Mouse (Mus musculus): Measurements from ENCODE around the gene Emp2. TPM values are rescaled to one million over a fixed set of nuclear protein-coding genes. Genes with fewer than 3 reads are reported as not detected.

Emp2 gene
- polyA plus RNA-seq, 1 experiment, result not detected

DNA sequence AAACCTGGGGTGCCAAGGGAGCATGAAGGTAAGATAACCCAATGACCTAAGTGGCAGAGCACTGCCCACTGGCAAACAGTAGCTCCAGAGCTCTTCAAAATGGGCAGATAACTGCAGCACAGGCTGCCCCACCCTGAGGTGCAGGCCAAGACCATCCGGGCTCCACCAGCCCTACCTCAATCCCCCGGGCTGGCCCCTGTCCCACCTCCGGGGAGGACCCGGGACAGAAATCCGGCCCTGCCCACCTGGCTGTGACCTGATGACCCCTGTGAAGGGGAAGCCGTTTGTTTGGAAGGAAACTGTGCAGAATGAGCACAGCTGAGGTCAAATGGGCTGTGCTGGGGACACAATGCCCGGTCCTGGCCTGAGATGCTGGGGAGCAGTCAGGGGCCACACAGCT, 19.0 kb upstream of the Emp2 start:
- no peak for TF ChIP-seq GATA1 (IDR thresholded peaks at IDR 0.05; ENCODE audit: low read length)

DNA sequence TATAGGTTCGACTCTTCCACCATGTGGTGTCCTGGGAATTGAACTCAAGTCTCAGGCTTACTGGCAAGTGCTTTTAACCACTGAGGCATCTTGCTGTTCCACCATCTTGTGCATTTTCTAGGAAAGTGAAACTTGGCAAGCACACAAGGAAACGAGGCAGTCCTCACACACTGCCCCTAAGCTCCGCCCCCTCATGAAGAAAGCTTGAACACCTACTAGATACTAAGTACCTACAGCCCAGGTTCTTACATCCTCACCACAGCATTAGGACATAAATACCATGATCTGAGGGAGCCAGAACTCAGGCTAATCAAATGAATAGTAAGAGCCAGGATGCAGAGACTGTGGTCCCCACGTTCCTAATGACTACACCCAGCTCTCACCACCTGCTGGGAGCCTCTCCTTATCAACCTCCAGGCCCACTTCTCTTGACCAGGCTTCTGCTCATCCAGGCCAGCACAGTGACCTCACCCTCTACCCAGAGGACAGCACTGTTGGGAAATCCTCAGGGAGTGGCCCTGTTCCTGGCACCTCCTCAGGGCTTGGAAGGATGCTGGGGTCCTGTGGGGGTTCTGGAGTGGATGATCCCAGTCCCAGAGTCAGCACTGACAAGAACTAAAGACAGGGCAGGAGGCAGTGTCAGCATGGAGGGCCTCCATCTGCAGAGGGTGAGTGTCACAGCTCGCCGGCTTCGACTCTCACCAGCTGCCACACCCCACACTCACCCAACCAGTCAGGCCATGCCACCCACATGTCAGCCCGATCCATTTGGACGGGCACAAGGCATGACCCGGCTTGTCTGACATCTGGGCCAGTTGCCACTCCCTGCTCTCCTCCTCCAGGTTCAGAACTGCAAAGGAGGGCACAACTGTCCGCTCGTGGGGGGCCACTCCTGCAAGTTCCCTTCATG, 17.1 kb upstream of the Emp2 start:
- TF ChIP-seq GATA1 (IDR thresholded peaks at IDR 0.05; ENCODE audit: low read length), result no peak

DNA sequence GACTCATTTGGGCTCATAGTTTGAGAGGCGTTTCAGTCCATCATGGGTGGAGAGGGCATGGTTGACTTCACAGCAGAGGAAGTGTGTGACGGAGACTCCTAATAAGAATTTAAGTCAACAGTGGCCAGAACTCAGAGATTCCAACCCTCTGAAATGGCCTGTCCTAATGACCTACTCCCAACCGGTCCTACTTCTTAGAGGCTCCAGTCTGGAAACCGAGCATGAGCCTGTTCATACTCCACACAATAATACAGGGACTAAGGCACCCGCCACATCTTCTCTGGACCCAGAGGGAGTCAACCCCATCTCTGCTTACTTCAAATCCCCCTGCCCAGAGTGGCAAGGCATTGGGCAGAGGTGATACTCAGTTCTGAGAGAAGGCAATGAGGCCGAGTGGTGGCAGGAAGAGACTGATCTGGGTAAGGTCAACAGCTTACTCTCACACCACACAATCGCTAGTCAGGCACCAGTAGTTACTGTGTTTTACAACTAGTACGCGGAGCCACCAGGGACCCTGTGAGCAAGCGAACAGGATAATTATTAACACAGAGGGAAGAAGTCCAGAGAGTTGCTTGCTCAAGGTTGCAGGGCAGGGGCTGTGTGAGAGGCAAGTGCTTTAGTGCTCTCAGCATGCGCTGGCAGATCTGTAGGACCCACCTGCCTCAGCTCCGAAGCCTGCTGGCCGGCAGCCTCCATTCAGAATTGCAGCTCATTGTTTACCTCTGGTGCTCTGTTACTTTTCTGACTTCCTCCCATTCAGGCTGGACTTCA, 14.0 kb upstream of the Emp2 start:
- TF ChIP-seq GATA1 (IDR thresholded peaks at IDR 0.05; ENCODE audit: low read length), result no peak

DNA sequence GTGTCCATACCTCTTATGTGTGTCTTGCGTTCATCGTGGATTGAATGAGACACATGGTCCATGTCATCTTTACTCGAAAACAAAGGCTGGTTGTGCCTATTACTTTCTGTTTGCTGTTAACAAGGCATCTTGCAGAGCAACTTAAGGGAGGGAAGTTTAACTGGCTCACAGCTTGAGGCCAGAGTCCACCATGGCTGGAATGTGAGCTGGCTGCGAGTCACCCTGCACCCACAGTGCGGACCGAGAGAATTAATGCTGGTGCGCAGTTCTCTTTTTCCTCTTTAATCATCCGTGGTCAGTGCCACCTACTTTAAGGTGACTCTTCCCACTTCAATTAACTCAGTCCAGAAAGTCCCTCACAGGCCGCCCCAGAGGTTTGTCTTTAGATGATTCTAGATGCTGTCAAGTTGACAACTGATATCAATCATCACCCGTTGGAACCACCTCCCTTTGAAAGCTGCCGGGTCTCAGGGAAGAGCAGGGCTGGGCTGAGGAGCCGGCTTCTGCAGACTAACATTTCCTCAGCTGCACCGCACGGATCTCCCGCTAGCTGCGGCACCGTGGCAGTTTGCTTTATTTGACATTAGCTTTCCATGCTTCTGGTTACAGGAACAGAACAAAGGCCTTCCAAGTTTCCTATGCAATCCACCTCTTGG, 6.3 kb upstream of the Emp2 start:
- no peak for TF ChIP-seq GATA1 (IDR thresholded peaks at IDR 0.05; ENCODE audit: low read length)

DNA sequence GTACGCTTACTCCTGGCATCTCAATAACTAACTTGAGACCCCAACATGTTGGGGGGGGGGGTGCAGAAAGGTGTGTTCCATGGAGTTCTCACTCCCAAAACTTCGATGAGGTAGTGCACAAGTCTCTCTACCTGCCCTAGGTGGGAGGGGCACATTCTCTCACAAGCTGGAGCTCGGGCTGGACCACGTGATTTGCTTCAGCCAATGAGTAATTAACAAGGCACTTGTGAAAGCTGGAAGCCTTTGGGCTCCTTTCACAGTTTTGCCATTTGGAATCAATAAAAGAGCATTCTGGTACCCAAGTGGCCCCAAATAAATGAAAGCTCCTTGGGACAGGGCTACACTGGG, 3.4 kb upstream of the Emp2 start:
- no peak for TF ChIP-seq GATA1 (IDR thresholded peaks at IDR 0.05; ENCODE audit: low read length)

DNA sequence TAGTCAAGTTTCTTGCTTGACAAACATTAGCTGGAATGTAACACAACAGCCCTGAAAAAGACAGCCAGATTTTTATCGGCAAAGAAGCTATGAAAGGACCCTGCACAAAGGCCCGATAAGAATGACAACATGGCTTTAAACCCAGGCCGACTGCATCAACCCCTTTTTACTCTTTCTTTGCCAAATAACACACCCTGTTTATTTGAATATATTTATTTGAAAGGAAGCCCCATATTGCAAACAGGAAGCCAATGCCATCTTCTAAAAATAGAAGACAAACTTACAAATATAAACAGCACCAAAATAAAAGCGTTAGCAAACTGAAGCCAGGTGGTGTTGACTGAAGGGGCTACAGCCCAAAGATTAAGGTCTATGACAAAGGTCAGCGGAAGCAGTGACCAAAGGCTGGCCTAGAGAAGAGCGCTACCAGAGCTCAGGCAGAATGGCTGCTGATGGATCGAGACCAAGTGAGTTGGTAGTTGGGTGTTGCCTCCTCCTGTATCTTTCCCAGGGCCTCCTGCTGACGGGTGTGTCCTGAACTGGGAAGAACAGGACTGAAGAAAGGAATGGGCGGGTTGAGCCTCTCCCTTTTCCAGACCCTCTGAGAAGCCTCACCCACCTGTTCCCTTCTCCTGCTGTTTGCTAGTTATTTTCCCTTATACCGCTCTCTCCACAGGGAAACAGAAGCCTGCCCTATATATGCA, 2.9 kb upstream of the Emp2 start:
- no peak for TF ChIP-seq GATA1 (IDR thresholded peaks at IDR 0.05; ENCODE audit: low read length)

DNA sequence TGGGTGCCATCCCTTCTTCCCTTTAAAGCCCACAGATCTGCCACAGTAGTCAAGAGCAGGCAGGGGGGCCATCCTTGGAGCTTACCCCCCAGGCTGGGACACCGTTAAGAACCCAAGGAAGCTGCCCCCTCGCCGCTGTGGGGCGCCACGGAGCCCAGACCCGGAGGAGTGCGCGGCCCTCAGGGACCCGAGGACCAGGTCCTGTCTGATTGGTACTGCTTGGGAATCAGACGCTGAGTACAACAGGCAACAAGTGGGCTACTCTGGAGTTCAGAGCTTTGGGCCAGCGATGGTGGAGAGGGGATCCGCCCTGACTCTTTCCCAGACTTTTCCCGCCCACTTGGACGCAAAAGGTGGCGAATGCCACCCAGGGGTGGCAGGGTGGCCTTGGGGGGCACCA, 542 bp downstream of the Emp2 start:
- TF ChIP-seq GATA1 (IDR thresholded peaks at IDR 0.05; ENCODE audit: low read length), result no peak

DNA sequence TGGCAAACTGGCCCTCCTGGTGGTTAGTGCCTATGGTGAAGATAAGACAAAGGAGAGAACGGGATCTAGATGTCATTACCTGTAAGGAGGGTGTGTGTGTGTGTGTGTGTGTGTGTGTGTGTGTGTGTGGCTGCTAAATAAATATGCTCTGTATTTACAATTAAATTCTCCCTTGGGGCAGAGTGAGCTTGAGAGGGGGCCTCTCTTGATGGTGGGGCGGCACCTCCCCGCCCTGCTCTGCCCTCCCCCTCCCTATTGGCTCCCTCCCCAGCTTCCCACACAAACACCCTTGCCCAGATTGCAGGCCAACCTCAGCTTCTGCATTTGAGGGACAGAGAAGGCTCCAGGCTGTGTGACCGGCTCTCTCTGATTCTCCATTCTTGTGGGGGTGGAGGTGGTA, 1.8 kb downstream of the Emp2 start:
- no peak for TF ChIP-seq GATA1 (IDR thresholded peaks at IDR 0.05; ENCODE audit: low read length)

DNA sequence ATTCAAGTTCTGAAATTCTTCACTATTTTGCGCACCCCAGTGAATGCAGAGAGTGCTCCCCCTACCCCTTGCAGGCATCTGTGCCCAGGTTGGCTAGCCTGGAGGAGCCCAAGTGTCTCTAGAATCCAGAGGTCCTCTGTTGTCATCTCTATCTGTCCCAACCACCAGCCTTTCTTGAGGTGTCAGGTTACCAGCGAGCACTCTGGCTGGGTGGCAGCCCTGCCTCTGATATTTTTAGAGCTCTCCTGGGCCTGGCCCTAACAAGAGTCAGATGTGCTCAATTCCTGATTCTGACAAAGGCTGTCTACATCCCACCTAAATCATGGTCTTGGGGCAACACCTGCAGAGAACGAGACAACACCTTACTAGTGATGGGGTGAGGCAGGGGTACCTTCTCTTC, 2.7 kb downstream of the Emp2 start:
- no peak for TF ChIP-seq GATA1 (IDR thresholded peaks at IDR 0.05; ENCODE audit: low read length)

DNA sequence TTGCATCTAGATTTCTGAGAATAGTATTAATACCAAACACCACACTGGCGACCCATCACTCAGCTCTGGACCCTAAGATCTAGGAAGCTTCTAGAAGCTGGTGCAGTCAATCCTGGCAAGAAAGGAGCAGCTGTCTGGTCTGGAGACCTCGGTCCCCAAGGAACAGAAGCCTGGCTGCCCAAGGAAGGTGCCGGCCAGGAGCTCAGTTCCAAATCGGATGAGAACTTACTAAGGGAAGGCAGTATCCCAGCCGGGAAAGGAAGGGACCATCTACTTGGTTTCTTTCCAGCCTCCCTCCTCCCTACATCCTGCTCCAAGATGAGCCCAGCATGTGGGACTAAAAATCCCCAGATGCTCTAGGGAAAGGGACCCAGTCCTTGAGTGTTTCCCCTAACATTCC, 3.3 kb downstream of the Emp2 start:
- TF ChIP-seq GATA1 (IDR thresholded peaks at IDR 0.05; ENCODE audit: low read length), result no peak

DNA sequence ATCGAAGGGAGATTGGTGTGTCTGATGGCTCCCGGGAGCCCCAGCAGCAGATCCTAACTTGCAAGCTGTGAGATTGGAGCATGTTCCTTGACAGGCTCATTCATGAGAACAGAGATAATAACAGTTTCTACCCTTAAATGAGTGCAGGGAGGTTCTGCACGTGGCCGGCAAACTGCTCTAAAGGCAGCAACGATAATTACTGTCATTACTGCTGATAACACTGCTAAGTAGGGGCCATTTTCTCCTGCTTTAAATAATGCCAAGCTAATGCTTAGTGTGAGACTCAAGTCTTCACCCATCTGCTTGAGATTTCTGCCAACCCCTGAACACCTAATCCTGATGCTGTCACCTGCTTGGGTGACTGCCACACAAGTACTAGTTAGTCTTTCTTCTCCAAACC, 6.4 kb downstream of the Emp2 start:
- no peak for TF ChIP-seq GATA1 (IDR thresholded peaks at IDR 0.05; ENCODE audit: low read length)

DNA sequence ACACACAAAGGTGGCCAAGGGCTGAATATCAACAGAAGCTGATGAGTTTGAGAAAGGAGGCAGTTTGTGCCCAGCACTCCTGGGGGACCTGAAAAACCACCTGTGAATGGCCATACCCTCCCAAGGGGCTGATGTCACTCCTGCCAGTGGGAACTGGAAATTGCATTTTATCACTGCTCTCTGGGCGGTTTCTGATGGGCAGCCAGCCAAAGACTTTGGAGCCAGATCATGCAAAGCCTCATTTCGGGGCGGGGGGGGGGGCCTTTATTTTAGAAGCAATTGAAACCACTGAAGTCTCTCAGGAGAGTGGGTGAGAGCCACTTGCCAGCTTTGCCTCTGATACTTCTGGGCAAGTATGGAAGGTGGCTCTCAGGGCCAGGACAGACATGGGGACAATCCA, 7.7 kb downstream of the Emp2 start:
- no peak for TF ChIP-seq GATA1 (IDR thresholded peaks at IDR 0.05; ENCODE audit: low read length)

DNA sequence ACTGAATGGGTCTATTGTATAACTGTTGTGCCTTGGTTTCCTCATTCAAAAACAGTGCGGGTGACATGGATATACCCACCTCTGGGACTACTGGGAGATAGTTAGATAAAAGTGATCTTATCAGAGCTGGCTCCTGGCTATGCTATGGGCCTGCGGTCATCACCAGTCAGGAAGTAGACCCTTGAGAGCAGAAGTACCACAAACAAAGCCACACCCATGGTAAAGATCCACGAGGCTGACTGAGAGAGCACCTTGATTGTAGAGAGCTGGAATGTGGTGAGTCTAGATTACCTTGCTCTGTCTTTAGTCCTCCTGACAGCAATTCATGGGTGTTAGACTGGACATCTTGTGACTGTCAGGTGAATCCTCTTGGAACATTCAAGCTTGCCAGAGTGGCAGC, 12.4 kb downstream of the Emp2 start:
- TF ChIP-seq GATA1 (IDR thresholded peaks at IDR 0.05; ENCODE audit: low read length), result no peak

DNA sequence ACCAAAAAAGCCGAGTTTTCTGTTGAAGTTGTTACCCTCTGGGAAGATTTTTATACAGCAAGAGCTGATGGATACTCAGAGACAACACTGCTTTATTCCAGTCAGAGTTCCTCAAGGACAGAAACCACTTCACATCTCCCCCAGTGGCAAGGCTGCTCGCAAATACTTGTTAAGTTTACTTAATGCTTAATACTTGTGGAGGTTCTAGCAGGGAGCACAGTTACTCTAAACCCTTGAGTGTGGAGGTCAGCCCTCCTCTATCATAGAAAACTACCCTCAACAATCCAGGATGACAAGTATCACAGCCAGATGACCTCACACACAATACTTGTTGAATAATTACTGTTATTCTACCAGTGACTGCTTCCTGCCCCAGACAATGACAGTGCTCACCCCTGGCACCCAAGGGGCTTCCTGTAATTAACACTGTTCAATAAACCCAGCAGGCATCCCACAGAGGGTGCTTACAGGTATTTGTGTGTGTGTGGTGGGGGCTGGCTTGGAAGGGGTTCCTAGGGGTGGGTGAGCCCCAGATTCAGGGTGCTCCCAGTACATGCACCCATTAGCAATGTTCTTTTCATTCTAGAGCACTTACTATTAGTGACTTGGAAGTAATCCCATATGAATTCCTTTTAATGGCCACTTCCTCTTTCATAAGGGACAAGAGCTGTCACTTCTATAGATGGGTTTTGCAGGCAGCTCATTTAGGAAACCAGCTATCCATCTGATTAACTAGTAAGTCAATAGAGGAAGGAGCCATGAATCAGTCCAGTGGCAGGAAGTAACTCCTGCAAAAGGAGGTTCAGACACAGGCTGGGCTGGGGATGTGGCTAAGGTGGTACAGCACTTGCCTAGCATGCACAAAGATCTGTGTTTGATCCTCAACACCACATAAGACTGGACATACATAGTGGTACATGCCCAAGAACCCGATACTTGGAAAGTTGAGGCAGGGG, 13.3 kb downstream of the Emp2 start:
- no peak for TF ChIP-seq GATA1 (IDR thresholded peaks at IDR 0.05; ENCODE audit: low read length)

DNA sequence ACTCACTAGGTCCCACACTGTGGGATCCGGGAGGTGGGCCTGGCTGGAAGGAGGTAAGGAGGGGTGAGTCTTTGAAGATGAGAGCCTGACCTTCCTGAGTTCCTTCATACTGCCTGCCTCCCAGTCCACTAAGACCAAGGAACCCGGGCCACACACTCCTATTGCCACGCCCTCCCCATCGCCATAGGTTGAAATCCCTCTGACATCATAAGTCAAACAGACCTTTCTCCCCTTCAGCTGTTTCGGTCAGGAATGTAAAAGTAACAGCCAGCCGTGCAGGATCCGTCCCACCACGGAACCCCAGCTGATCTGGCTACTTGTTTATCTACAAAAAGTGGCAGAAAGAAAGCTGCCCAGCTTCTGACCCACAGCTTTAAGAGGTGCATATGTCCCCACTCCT, 14.1 kb downstream of the Emp2 start:
- no peak for TF ChIP-seq GATA1 (IDR thresholded peaks at IDR 0.05; ENCODE audit: low read length)
